Mouse (Mus musculus): ENCODE measurements around the gene Efr3b.

Gene Efr3b

GRCm38 (mm10) chr12:4036157-4036556 is 2.6 kb downstream of the Efr3b start:
- DNase-seq: no peak

- DNase-seq: no peak
These were observed 9.7 kb downstream of the Efr3b start for GRCm38 (mm10) chr12:4029064-4029463.

GRCm38 (mm10) chr12:4028516-4028915 is 10.2 kb downstream of the Efr3b start:
- peak; percentile 33 for DNase-seq

GRCm38 (mm10) chr12:4024356-4024755 is 14.4 kb downstream of the Efr3b start:
- peak; percentile 3 for DNase-seq

- peak; percentile 20 for DNase-seq
These were observed 15.2 kb downstream of the Efr3b start for GRCm38 (mm10) chr12:4023501-4023900.

DNA sequence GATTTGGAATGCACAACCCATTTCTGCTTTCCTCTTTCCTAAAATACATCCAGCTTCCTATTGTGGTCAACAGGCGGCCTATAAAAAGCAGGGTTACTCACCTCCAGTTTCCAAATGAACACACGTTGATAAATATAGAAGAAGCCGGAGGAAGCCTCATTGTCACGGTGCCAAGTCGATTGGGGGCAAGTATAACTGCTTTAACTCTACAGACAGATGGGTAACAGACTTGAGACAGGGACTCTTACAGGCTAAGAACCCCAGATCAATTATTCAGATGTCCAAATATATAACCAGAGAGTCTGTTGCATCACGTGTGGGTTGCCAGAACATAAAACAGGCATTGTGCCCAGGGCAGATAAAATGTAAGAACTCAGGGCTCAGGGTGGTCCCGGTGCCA is 15.9 kb downstream of the Efr3b start:
- DNase-seq: peak; percentile 54

DNA sequence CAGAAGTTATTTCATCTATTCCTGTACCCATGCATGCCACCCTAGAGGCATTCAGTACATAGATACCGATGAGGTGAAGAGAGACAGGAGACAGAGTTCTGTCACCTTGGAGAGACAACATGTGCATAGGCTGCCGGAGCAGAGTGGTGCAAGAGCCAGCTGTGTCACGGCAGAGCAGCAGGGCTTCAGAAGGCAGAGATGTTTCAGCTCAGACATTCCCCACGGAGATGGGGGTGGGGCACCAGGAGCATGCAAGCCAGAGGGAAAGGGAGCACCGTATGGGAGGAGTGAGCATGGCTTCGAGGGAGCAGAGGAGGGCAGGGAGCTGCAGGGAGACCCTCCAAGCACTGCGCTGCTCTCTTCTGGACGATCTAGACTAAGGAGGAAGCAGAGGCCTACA is 18.2 kb downstream of the Efr3b start:
- no peak for DNase-seq

DNA sequence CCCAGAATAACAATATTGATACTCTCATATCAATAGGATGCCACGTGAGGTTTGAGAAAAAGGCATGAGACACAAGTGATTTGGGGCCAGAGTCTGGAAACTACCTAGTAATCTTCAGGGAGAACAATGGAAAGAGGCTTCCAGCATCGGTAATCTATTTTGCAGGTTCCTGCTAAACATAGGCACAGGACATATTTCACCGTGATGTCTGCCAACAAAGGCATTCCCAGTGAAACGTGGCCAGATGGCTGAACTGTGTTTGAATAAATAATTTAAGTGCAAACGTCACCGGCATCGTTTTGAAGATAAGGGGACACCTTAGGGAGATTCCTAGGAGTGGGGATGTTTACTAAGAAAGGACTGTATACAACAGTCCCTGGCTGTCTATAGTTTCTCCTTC is 22.4 kb downstream of the Efr3b start:
- peak; percentile 50 for DNase-seq

DNA sequence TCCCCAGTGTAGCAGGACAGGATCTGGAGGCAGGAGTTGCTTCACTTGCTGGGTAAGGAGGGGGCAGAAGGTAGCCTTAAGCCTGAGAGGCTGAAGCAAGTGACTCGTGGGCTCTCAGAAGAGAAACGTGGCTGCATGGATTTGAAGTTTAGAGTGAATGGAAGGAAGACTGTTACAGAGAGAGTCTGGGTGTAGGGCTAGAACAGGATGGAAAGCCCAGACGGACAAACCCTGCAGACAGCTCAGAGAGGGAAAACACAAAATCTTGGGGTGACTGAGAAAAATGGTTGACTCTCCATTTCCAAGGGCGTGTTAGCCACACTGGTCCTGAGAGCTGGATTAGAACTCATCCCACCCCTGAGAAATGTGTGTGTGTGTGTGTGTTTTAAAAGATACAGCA is 23.0 kb downstream of the Efr3b start:
- DNase-seq: no peak

DNA sequence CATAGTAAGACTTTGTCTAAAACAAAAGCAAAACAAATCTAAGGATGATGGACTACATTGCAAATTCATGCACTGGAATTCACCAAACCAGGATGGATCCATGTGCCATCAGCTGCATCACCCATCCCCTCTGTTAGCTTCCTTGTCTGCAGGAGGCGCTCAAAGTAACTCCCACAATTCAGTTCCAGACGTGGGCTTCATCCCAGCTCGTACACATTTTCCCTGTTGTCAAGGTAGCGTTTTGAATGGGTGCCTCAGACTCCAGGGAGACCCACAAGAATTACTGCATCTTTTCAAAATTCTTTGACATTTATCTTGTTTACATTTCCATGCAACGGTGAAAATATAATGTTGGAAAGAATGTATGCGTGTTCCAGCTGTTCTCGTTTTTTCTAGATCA is 23.5 kb downstream of the Efr3b start:
- DNase-seq: no peak

GRCm38 (mm10) chr12:4011715-4012114 is 27.0 kb downstream of the Efr3b start:
- DNase-seq: no peak

DNA sequence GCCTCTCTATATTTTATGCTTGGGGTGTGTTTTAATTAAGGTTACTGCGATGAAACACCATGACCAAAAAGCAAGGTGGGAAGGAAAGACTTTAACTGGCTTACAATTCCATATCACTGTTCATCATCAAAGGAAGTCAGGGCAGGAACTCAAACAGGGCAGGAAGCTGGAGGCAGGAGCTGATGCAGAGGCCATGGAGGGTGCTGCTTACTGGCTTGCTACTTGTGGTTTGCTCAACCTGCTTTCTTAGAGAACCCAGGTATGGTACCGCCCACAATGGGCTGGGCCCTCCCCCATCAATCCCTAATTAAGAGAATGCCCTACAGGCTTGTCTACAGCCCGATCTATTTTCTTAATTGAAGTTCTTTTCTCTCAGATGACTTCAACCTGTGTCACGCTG is 27.4 kb downstream of the Efr3b start:
- no peak for DNase-seq

DNA sequence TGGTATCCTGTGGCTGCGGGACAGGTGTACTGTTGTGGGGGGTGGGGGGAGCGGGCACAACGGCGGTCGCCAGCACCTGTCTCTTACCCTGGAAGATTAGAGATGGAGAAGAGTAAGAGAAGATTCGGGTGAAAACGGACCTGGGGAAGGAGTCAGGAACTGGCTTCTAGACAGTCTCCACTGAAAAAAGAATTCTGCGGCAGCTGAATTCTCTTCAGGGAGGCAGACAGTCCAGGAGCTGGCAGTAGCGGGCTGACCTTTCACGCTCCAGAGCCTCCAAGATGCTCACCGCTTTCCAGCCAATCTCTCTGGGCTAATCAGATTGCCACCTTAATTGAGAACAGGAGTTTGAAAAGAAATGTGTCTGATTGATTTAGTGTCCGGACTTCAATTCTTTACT is 30.0 kb downstream of the Efr3b start:
- DNase-seq: peak; percentile 81

GRCm38 (mm10) chr12:4007766-4008165 is 30.9 kb downstream of the Efr3b start:
- no peak for DNase-seq

DNA sequence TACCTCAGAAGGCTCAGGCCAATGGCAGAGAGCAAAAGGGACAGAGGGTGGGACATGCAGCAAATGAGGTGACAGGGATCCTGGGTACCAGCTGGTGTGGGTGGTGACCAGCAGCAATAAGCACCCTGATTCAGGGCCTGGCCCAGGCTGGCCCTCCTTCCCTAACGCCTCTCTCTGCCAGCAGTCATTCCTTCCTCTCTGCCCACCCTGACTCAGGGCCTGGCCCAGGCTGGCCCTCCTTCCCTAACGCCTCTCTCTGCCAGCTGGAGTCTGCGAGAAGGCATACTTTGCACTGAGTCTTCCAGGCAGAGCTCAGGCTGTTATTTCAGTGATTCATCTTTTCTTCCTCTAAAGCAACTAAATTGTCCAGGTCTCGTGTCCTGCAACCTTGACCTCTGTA is 31.5 kb downstream of the Efr3b start:
- peak; percentile 70 for DNase-seq

- DNase-seq: peak; percentile 81
These were observed 32.6 kb downstream of the Efr3b start for GRCm38 (mm10) chr12:4006079-4006478.

DNA sequence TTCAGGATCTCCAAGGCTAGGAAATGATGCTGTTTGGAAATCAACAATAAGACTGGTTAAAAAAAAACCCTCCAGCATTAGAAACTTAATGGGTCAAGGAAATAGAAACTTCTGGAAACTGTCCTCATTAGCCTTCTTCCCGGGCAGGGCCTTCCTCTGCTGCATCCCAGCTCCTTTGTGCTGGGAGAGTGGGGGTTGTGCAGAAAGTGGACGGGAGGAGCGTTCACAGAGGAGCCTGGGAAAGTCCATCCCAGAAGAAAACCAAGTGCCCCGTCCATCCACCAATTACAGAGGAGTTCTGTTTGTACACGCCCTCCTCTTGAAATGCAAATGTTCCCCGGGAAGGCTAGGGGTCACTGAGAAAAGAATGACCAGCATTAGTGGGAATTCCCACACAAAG is 34.1 kb downstream of the Efr3b start:
- no peak for DNase-seq

DNA sequence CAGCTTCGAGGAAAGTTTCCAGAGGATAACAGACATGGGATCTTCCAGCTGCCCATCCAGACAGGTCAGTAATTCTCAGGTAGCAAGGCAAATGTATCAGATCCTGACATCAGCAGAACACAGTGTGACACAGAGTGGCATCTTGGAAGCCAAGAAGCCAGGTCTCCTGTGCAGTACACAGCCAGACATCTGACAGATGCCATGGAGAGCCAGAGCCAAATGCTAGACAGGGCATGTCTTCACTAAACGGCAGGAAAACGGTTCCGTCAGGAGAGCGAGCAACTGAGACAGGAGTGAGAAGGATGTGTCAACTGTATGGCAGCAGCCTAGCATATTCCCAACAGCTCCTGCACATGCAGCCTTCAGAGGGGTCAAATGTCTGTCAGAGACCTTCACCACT is 38.3 kb downstream of the Efr3b start:
- no peak for DNase-seq

DNA sequence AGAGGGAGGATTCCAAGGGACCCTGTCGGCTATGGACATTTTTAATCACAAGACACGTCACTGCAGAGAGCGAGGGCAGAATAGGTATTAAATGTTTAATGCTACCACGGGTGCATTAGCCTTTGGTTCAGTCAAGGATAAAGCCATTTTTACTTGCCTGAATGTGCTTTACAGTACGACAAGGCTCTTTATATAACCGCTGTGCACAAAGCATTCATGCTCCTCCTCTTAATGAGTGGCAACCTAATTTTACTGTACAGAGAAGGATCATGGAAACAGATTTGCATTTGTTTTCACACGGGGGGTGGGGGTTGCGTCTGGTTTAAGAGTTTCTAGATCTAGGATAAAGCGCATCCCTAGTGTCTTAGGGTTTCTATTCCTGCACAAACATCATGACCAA is 42.0 kb downstream of the Efr3b start:
- DNase-seq: no peak

- no peak for DNase-seq
These were observed 47.7 kb downstream of the Efr3b start for GRCm38 (mm10) chr12:3991047-3991446.

DNA sequence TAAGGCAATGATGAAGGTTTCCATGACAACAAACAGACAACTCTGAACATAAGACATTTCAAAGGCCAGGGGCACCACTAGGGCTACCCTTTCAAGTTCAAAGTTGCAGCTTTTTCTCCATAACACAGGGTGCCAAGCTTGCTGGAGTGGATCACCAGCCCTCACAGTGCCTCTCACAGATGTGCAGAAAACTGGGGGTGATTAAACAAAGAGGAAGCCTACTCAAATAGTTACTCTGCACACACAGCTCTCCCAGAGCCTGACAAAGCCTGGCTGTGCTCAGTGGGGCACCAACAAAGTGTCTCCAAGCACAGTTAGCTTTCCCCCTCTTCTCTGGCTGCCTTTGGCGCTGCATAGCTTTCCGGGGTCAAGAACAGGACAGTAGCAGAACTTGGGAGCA is 48.8 kb downstream of the Efr3b start:
- DNase-seq: no peak

DNA sequence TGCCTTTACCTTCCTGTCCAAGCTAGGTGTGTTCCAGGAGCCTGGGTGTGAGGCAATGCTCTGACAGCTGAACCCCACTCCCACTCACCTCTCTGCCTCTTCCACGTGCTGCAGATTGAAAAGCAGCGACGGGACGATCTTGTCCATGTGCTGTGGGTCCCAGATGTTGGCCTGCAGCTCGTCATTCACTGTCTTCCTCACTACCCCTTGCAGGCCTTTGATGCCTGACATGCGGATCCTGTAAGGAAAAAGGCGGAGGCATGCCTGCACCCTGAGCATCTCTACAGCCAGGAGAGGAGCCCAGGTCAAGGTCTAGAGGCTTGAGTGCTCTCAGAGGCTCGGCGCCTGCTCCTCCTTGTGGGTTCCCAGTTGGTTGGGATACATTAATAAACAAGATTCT is 54.3 kb downstream of the Efr3b start:
- no peak for DNase-seq

DNA sequence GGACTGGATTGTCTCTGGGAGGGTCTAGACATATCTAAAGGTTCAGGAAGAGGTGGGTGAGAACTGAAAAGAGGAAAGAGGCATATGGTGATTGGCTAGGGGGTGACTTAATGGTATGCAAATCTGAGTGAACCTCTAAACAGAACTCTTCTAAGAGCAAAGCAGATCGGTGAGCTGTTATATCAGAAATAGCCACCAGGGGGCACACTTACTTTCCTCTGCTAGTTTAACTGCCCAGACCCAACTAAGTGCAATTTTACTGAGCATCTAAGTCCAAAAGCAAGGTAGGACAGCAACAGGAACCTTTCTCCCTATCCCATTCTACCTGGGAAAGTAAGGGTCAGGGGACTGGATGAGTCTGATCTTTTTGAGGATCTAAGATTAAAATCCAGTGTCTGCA is 55.0 kb downstream of the Efr3b start:
- DNase-seq: peak; percentile 89

DNA sequence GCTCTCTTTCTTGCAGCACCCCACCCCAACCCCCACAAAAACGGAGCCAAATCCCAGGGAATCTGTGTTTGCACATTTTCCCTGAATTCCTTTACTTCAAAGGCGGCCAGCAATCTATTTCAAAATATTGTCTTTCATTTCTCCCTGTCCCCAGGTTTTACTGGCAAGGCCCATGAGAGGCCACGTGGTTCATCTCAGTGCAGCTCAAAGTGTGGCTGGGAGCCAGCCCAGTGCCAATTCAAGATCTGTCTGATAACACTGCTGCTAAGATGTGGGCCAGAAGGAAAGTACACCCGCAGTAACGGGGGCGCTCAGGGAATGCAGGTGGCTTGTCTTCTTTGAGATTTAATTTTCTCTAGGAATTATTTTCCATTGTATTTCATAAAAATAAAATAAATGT is 56.5 kb downstream of the Efr3b start:
- DNase-seq: peak; percentile 74

DNA sequence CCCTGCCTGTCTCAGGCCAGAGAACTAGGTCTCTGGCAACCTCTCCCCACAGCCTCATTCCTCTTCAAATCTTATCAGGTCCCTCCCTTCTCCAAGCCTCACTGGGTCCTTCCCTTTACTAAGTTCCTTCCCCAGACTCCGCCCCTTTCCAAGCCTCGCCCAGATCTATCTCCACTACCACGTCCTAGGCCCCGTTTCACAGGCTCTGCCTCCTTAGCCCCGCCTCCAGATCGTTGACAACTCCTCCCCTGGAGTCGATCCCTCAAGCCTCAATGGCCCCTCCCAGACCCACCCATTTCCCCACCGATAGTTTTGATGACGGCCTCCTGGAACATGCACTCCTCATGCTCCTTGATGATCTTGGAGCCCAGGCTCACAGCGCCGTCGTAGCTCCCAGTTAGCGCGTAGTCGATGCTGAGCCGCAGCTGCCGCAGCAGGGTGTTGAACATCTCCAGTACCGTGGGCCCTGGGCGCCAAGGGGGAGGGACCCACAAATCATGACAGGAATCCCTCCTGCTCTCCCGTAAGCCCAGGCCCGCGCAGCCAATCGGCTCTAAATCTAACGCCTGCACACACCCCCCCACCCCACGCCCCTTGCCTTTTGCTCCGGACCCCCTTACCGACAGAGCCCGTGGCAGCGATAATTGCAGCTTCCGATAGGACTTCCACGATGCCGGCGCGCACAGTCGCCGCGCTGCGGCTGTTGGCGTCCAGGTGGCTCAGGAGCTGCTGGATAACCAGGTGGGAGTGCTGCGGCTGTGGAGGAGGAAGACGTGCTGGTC is 57.2 kb downstream of the Efr3b start:
- peak; percentile 71 for DNase-seq
